Mouse (Mus musculus): ENCODE results near the gene Omp.
A peak's percentile ranks its signal among the peaks of the same experiment; 100 is the strongest.

The Omp gene

GRCm38 (mm10) chr7:98171141-98172073 is 26.1 kb upstream of the Omp start:
- DNase-seq (ENCODE audit: low read depth, low spot score) = peak; percentile 51

GRCm38 (mm10) chr7:98164999-98165528 is 19.8 kb upstream of the Omp start:
- no peak for DNase-seq (ENCODE audit: low read depth, low spot score)

- DNase-seq (ENCODE audit: low read depth, low spot score) = no peak
Observed at GRCm38 (mm10) chr7:98164382-98164998, 19.2 kb upstream of the Omp start.

- no peak for DNase-seq (ENCODE audit: low read depth, low spot score)
Observed at GRCm38 (mm10) chr7:98163700-98164099, 18.4 kb upstream of the Omp start.

- no peak for DNase-seq (ENCODE audit: low read depth, low spot score)
Observed at GRCm38 (mm10) chr7:98162239-98162638, 16.9 kb upstream of the Omp start.

GRCm38 (mm10) chr7:98160041-98160740 is 14.9 kb upstream of the Omp start:
- no peak for DNase-seq (ENCODE audit: low read depth, low spot score)

GRCm38 (mm10) chr7:98158481-98158880 is 13.2 kb upstream of the Omp start:
- peak; percentile 29 for DNase-seq (ENCODE audit: low read depth, low spot score)

- no peak for DNase-seq (ENCODE audit: low read depth, low spot score)
Observed at GRCm38 (mm10) chr7:98157636-98158332, 12.5 kb upstream of the Omp start.

- DNase-seq (ENCODE audit: low read depth, low spot score) = no peak
Observed at GRCm38 (mm10) chr7:98156280-98156665, 11.0 kb upstream of the Omp start.

- peak; percentile 49 for DNase-seq (ENCODE audit: low read depth, low spot score)
Observed at GRCm38 (mm10) chr7:98155546-98156279, 10.4 kb upstream of the Omp start.

- DNase-seq (ENCODE audit: low read depth, low spot score) = no peak
Observed at GRCm38 (mm10) chr7:98153892-98154291, 8.6 kb upstream of the Omp start.

GRCm38 (mm10) chr7:98153345-98153744 is 8.0 kb upstream of the Omp start:
- no peak for DNase-seq (ENCODE audit: low read depth, low spot score)

- DNase-seq (ENCODE audit: low read depth, low spot score) = no peak
Observed at GRCm38 (mm10) chr7:98152400-98152799, 7.1 kb upstream of the Omp start.

GRCm38 (mm10) chr7:98150525-98150924 is 5.2 kb upstream of the Omp start:
- DNase-seq (ENCODE audit: low read depth, low spot score) = no peak

- DNase-seq (ENCODE audit: low read depth, low spot score) = no peak
Observed at GRCm38 (mm10) chr7:98149802-98150201, 4.5 kb upstream of the Omp start.

GRCm38 (mm10) chr7:98148721-98149407 is 3.6 kb upstream of the Omp start:
- no peak for DNase-seq (ENCODE audit: low read depth, low spot score)

GRCm38 (mm10) chr7:98147766-98148165 is 2.5 kb upstream of the Omp start:
- DNase-seq (ENCODE audit: low read depth, low spot score) = no peak

GRCm38 (mm10) chr7:98146447-98146845 is 1.1 kb upstream of the Omp start:
- no peak for DNase-seq (ENCODE audit: low read depth, low spot score)

GRCm38 (mm10) chr7:98145842-98146446 is 642 bp upstream of the Omp start:
- no peak for DNase-seq (ENCODE audit: low read depth, low spot score)

- DNase-seq (ENCODE audit: low read depth, low spot score) = no peak
Observed at GRCm38 (mm10) chr7:98142648-98143047, 2.7 kb downstream of the Omp start.

Data from forelimb bud, embryonic 11.5 days (tissue).